Mouse (Mus musculus): ENCODE measurements around the gene Btbd9.

- TF ChIP-seq GATA1 (IDR thresholded peaks at IDR 0.05; ENCODE audit: borderline replicate concordance, low read length) (no peak), FLI1 (IDR thresholded peaks at IDR 0.05; ENCODE audit: low read length) (no peak)
These were observed 313.3 kb downstream of the Btbd9 start for GRCm38 (mm10) chr17:30262943-30263342.

All from megakaryocyte, embryonic 14.5 days (primary cell).